Mouse (Mus musculus) kidney, adult 2 months (tissue): ENCODE results near the gene Rccd1. TPM values are rescaled to one million over a fixed set of nuclear protein-coding genes. Genes with fewer than 3 reads are reported as not detected.
"Not testable (repeated sequence)": the region's sequence is repeated elsewhere in the genome, so short reads cannot be mapped to it uniquely, and the experiment has no call there.

ENCODE experiments used
- DNase-seq: peaks from one replicate; pipeline ENCODE4 v3.0.0; 2021
- H3K27ac ChIP-seq: fragments of 200-500 bp; 2 replicates; pipeline ENCODE4 v1.5.1; 2012; ENCODE audit warnings: low read depth, low read length, control low read depth, inconsistent platforms; ENCODE audit not compliant: insufficient read depth
- H3K27me3 ChIP-seq: fragments of 200-500 bp; replicated peaks from 2 replicates; pipeline ENCODE4 v1.6.1; 2012; ENCODE audit warnings: mild to moderate bottlenecking, moderate library complexity, low read length, inconsistent platforms; ENCODE audit not compliant: control insufficient read depth, insufficient read depth
- H3K36me3 ChIP-seq: fragments of 200-500 bp; 2 replicates; pipeline ENCODE4 v1.6.1; 2012; ENCODE audit warnings: mild to moderate bottlenecking, moderate library complexity, low read length, inconsistent platforms; ENCODE audit not compliant: control insufficient read depth, insufficient read depth
- H3K4me1 ChIP-seq: fragments of 200-500 bp; 2 replicates; pipeline ENCODE4 v1.6.1; 2011; ENCODE audit warnings: low read length; ENCODE audit not compliant: control insufficient read depth, insufficient read depth
- H3K4me3 ChIP-seq: fragments of 200-500 bp; 2 replicates; pipeline ENCODE4 v1.5.1; 2011; ENCODE audit warnings: mild to moderate bottlenecking, low read depth, low read length, control low read depth; ENCODE audit not compliant: insufficient read depth
- CTCF ChIP-seq: fragments of 200-500 bp; conservative IDR thresholded peaks from 2 replicates; pipeline ENCODE4 v1.5.1; 2011; ENCODE audit warnings: low read depth, mild to moderate bottlenecking, control low read depth, low read length, moderate library complexity, mixed read lengths; ENCODE audit not compliant: insufficient read depth, insufficient read length
- POLR2A ChIP-seq: fragments of 200-500 bp; IDR thresholded peaks from one replicate; pipeline ENCODE4 v1.6.1; 2011; ENCODE audit warnings: low read depth, low read length, control low read depth
- WGBS: fragments of 180-500 bp; shearing (Covaris S2); methylation state at CpG from one replicate; pipeline ENCODE4 v1.1.7; 2018; 5-methylcytosine and 5-hydroxymethylcytosine counted together
- polyA plus RNA-seq: library from polyadenylated mRNA; depleted of rRNA; stranded (reverse); fragments of >200 nt; gene quantifications from 2 replicates; pipeline ENCODE4 v1.2.3, GENCODE M21; 2012

Rccd1 gene
- polyA plus RNA-seq, 1 experiment: 3.7 TPM

DNA sequence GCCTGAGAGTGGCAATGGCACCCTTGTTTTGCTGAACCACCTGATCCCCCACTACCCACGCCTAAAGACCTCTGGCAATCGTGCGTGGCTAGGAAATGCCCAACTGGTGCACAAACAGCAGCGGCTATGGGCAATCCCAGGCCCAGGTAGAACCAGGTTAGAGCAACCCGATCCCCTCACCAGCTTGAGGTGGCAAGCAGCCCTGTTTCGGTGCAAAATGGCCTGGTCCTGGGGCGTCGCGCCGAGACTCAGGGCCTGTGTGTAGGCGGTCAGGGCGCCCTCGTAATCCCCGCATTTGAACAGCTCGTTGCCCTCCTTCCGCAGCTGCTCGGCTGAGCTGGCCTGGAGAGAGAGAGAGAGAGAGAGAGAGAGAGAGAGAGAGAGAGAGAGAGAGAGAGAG is 15.1 kb upstream of the Rccd1 start:
- H3K36me3 ChIP-seq: 0 out of 2 replicates have a peak, but pooled peaks cover 2% of the 10 kb centered on the region
- peak; percentile 27 for DNase-seq
- H3K27me3 ChIP-seq: no peaks in the 10 kb centered on the region
- TF ChIP-seq POLR2A: no peak
- TF ChIP-seq CTCF: no peak
- no peak overlapping the region for H3K27ac ChIP-seq
- peak overlapping the region; percentile 61 for H3K4me3 ChIP-seq
- WGBS: 6% methylated on average over 15 of the region's 17 CpGs
- peaks cover 13% of the 10 kb centered on the region for H3K4me1 ChIP-seq

DNA sequence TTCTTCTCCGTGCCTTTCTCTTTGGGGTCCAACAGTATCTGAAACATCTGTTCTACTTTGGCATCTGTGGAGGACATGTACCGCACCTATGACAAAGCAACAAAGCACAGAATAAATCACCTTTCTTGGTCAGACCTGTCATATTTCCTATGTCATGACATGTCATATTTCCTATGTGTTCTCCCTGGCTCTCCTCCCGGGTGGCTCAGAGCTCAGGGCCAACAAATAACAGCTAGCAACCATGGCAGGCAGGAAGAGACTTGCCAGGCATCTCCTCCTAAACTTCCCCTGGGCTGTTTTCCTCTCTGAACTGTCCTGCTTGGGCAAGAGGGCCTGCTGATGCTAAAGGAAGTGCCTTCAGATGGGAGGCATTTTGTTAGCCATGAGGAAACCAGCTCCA is 12.7 kb upstream of the Rccd1 start:
- Histone ChIP-seq H3K36me3 (peaks cover 3% of the 10 kb centered on the region; the same call in 1 of the 2 replicates), H3K27me3 (no peaks in the 10 kb centered on the region), H3K27ac (no peak overlapping the region), H3K4me1 (peaks cover 8% of the 10 kb centered on the region), H3K4me3 (no peak overlapping the region)
- no peak for DNase-seq
- TF ChIP-seq CTCF (no peak), POLR2A (no peak)
- WGBS: 80% methylated on average over 3 of the region's 3 CpGs

DNA sequence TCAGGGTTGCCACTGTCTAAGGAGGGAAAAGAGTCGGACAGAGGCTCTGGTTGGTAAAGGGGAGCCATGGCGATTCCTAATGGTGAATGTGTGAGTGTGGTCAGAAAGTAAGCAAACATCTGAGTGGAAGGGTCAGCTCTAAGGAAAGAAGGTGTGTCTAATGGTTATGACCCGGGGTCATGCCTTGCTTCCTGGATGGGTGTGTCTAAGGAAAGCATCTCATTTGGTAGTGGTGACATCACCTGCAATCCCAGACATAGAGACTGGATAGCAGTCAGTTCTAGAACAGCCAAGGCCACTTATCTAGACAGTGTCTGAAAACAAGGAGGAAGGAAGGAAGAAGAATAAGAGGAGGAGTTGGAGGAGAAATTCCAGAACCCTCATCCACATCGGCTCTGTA is 10.6 kb upstream of the Rccd1 start:
- DNase-seq: no peak
- no peak overlapping the region for H3K27ac ChIP-seq
- H3K27me3 ChIP-seq: no peaks in the 10 kb centered on the region
- H3K4me1 ChIP-seq: peaks cover 8% of the 10 kb centered on the region
- no peak for TF ChIP-seq CTCF
- H3K36me3 ChIP-seq: peaks cover 3% of the 10 kb centered on the region; the same call in 1 of the 2 replicates
- WGBS: 79% methylated on average over 4 of the region's 4 CpGs
- H3K4me3 ChIP-seq: no peak overlapping the region

DNA sequence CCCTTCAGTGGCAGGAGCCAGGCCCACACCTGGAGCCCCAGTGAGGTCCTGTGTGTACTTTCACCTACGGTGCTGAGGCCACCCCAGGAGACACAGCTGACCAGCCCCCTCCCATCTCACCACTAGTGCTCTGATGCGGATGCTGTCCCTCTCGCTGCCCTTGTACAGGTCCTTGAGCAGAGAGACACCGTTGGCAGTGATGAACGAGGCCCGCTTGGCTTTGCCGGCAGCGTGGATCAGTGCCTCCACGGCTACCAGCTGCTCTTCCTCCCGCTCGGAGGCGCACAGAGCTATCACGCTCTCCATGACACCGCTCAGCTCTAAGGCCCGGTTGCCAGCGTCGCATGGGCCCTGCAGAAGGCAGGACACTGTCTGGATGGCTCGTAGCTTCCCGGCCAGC is 7.2 kb upstream of the Rccd1 start:
- Histone ChIP-seq H3K4me3 (no peak overlapping the region), H3K36me3 (peaks cover 3% of the 10 kb centered on the region; the same call in 1 of the 2 replicates), H3K27me3 (no peaks in the 10 kb centered on the region), H3K27ac (no peak overlapping the region), H3K4me1 (no peaks in the 10 kb centered on the region)
- TF ChIP-seq CTCF: no peak
- TF ChIP-seq POLR2A: no peak
- 89% methylated on average over 19 of the region's 19 CpGs for WGBS
- DNase-seq: no peak

DNA sequence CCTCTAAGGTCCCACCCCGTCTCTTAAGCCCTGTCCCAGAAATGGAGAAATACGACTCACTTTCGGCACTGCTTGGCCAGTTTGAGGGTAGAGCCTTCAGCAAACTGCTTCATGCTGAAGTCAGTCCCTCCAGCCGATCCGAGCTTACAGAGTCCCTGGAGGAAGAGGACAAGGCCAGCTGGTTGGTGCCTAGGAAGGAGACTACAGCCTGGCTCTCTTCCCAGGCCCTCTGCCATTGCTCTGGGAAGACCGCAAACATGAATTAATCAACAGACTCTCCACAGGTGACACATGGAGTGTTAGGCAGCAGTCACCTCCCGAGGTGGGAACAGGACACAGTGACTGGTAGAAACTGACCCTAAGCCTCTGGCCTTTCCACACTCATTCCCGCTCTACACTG is 6.0 kb upstream of the Rccd1 start:
- 84% methylated on average over 8 of the region's 8 CpGs for WGBS
- no peaks in the 10 kb centered on the region for H3K27me3 ChIP-seq
- no peak overlapping the region for H3K4me3 ChIP-seq
- H3K4me1 ChIP-seq: no peaks in the 10 kb centered on the region
- no peak for DNase-seq
- peaks cover 3% of the 10 kb centered on the region; the same call in 1 of the 2 replicates for H3K36me3 ChIP-seq
- no peak overlapping the region for H3K27ac ChIP-seq
- TF ChIP-seq CTCF (no peak), POLR2A (no peak)

DNA sequence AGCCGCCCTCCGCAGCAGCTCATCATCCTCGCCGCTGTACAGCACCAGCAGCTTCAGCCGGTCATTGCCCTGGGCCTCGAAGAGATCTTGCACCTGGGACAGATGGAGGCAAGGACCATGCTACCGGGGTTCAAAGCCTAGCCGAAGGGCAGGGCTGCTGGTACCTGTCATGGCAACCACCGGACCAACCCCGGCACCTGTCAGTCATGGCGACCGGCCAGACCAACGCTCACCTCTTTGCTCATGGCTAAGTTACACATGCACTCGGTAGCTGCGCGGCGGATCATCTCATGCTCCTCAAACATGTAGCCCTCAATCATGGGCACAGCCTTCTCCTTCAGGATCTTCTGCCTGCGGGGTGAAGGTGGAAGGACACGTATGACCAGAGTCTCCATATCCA is 1.8 kb upstream of the Rccd1 start:
- Histone ChIP-seq H3K4me1 (peaks cover 4% of the 10 kb centered on the region), H3K27me3 (no peaks in the 10 kb centered on the region), H3K4me3 (no peak overlapping the region), H3K27ac (no peak overlapping the region), H3K36me3 (0 out of 2 replicates have a peak, but pooled peaks cover 1% of the 10 kb centered on the region)
- no peak for DNase-seq
- no peak for TF ChIP-seq CTCF
- TF ChIP-seq POLR2A: no peak
- 98% methylated on average over 19 of the region's 19 CpGs for WGBS

DNA sequence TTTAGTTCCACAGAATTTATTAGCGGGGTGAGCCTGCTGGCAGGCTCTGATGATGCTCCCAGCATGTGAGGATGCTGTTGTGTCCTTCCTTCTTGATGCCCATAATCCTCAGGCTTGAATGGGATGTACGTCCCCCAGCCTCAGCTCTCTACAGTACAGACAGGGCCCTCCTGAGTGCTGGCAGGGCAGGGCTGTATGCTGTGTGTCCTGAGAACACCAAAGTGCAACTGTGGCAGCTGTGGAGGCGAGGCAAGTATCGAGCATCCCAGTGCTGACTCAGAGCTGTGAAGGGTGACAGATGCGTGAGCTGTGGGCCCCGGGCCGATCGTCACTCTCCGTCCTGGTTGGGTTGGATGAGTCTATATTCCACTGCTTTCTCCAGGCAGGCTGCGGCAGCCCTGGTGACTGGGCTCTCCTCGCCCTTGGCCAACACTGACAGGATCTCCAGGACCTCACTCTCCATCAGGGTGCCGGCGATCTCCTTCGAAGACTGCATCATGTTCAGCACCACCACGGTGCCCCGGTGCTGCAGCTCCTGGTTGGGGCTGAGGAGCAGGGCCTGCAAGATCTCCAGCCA is 1.1 kb upstream of the Rccd1 start:
- no peak for DNase-seq
- H3K4me1 ChIP-seq: peaks cover 4% of the 10 kb centered on the region
- H3K36me3 ChIP-seq: 0 out of 2 replicates have a peak, but pooled peaks cover 1% of the 10 kb centered on the region
- TF ChIP-seq POLR2A (no peak), CTCF (no peak)
- H3K4me3 ChIP-seq: no peak overlapping the region
- H3K27me3 ChIP-seq: no peaks in the 10 kb centered on the region
- 92% methylated on average over 16 of the region's 16 CpGs for WGBS
- no peak overlapping the region for H3K27ac ChIP-seq

DNA sequence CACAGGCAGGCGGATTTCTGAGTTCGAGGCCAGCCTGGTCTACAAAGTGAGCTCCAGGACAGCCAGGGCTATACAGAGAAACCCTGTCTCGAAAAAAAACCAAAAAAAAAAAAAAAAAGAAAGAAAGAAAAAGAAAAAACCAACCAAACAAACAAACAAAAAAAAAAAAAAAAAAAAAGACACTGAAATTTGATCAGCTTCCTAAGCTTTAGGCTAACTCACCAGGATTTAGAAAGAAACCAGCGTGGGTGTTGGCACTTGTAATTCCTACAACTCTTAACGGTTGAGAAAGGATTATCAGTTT is 514 bp upstream of the Rccd1 start:
- H3K36me3 ChIP-seq: not testable (repeated sequence)
- WGBS: 35% methylated on average over 5 of the region's 5 CpGs

More for the DNA sequence above, 514 bp upstream of the Rccd1 start:
- DNase-seq, H3K27ac ChIP-seq, H3K4me1 ChIP-seq, H3K27me3 ChIP-seq, H3K4me3 ChIP-seq: not testable (repeated sequence)
